Mouse (Mus musculus) limb, embryonic 13.5 days (tissue): ENCODE measurements around the gene Dab1. TPM values are rescaled to one million over a fixed set of nuclear protein-coding genes. Genes with fewer than 3 reads are reported as not detected.
A peak's percentile ranks its signal among the peaks of the same experiment; 100 is the strongest.

Experiments used
- ATAC-seq: fragments of 200-750 bp; cut with Nextera tagmentation; 2 replicates; pipeline ENCODE4 v1.8.0; 2017; ENCODE audit warnings: low read depth, moderate number of reproducible peaks, moderate TSS enrichment; ENCODE audit not compliant: low FRiP score
- H3K27ac ChIP-seq: fragments of 300-500 bp; sonication (generic); 2 replicates; pipeline ENCODE4 v1.5.1; 2015; ENCODE audit warnings: inconsistent platforms, mild to moderate bottlenecking, moderate library complexity
- H3K27me3 ChIP-seq: fragments of 300-500 bp; sonication (generic); 2 replicates; pipeline ENCODE4 v1.6.1; 2015; ENCODE audit warnings: mild to moderate bottlenecking, inconsistent platforms
- H3K36me3 ChIP-seq: fragments of 300-500 bp; sonication (generic); 2 replicates; pipeline ENCODE4 v1.6.1; 2015; ENCODE audit warnings: inconsistent platforms, mild to moderate bottlenecking, moderate library complexity
- H3K4me1 ChIP-seq: fragments of 300-500 bp; sonication (generic); 2 replicates; pipeline ENCODE4 v1.6.1; 2015; ENCODE audit warnings: inconsistent platforms
- H3K4me2 ChIP-seq: fragments of 300-500 bp; sonication (generic); replicated peaks from 2 replicates; pipeline ENCODE4 v1.6.1; 2015; ENCODE audit warnings: inconsistent platforms, mild to moderate bottlenecking, moderate library complexity
- H3K4me3 ChIP-seq: fragments of 300-500 bp; sonication (generic); 2 replicates; pipeline ENCODE4 v1.5.1; 2015; ENCODE audit warnings: moderate library complexity, mild to moderate bottlenecking, inconsistent platforms
- H3K9ac ChIP-seq: fragments of 300-500 bp; sonication (generic); 2 replicates; pipeline ENCODE4 v1.6.1; 2015; ENCODE audit warnings: mild to moderate bottlenecking, inconsistent platforms
- H3K9me3 ChIP-seq: fragments of 300-500 bp; sonication (generic); 2 replicates; pipeline ENCODE4 v1.6.1; 2016; ENCODE audit warnings: inconsistent platforms
- WGBS: fragments of 180-500 bp; shearing (Covaris S2); methylation state at CpG from one replicate; pipeline ENCODE4 v1.1.7; 2015; 5-methylcytosine and 5-hydroxymethylcytosine counted together
- polyA plus RNA-seq: library from polyadenylated mRNA; unstranded; fragments of >200 nt; fragmentation: Nextera tagmentation; extraction: Ambion mirVana; gene quantifications from 2 replicates; pipeline ENCODE4 v1.2.1, GENCODE M21; 2015

Dab1 gene
- polyA plus RNA-seq, 1 experiment from 2014 or later = 24.7 TPM

DNA sequence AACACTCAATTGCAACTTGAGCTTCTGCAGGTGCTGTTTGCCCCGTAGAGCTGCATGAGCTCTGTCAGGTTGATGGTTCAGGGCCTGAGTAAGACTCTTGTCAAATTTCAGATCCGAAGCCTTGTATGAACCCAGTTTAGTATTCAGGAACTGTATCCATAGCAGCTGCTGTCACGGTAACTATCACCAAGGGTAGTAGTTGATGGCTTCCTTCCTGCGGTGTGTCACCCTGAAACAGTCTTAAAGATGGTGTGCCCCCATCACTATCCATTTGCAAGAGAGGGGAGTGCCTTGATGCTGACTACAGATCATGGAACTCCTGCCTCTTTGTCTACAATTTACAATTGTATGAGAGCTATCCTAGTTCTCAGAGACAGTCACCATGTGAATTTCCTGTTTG, 87.3 kb downstream of the Dab1 start:
- 67% methylated on average over 4 of the region's 4 CpGs for WGBS
- no peaks in the 10 kb centered on the region for H3K36me3 ChIP-seq
- H3K27me3 ChIP-seq = no peaks in the 10 kb centered on the region
- H3K4me2 ChIP-seq = no peak overlapping the region
- no peak overlapping the region for H3K27ac ChIP-seq
- no peak overlapping the region for H3K9ac ChIP-seq
- H3K4me1 ChIP-seq = no peaks in the 10 kb centered on the region
- H3K9me3 ChIP-seq = no peaks in the 10 kb centered on the region
- no peak for ATAC-seq
- H3K4me3 ChIP-seq = no peak overlapping the region

- Histone ChIP-seq H3K9me3 (no peaks in the 10 kb centered on the region), H3K4me3 (no peak overlapping the region), H3K4me1 (no peaks in the 10 kb centered on the region), H3K27ac (no peak overlapping the region), H3K4me2 (no peak overlapping the region), H3K36me3 (no peaks in the 10 kb centered on the region), H3K27me3 (no peaks in the 10 kb centered on the region), H3K9ac (no peak overlapping the region)
- ATAC-seq = no peak
- 50% methylated on average over 1 of the region's 1 CpGs for WGBS
Measured at GRCm38 (mm10) chr4:103707140-103707539, 88.0 kb downstream of the Dab1 start.

GRCm38 (mm10) chr4:103711353-103711752, 92.2 kb downstream of the Dab1 start:
- Histone ChIP-seq H3K9me3 (no peaks in the 10 kb centered on the region), H3K36me3 (no peaks in the 10 kb centered on the region), H3K9ac (no peak overlapping the region), H3K27ac (no peak overlapping the region), H3K4me1 (no peaks in the 10 kb centered on the region), H3K4me2 (no peak overlapping the region), H3K27me3 (no peaks in the 10 kb centered on the region), H3K4me3 (no peak overlapping the region)
- 58% methylated on average over 6 of the region's 6 CpGs for WGBS
- ATAC-seq = no peak

DNA sequence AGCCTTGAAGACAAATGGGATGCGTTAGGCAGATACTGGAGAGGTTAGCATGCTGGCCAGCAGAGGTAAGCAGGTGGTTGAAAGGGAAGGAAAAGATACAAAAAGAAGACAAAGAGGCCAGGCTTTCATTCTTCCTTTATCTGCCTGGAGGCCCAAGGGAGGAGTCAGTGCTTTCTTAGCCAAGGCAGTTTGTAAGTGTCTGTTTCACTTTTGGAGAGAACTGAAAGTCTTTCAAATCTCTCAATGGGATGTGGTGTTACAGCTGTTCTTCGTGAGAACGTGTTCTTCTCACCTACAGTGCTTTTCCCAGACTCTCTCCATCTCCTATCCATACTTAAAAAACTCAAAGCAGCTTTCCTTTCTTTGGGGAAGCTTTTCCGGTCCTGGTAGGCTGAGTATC, 94.8 kb downstream of the Dab1 start:
- Histone ChIP-seq H3K36me3 (no peaks in the 10 kb centered on the region), H3K4me2 (no peak overlapping the region), H3K4me1 (no peaks in the 10 kb centered on the region), H3K9me3 (no peaks in the 10 kb centered on the region), H3K9ac (no peak overlapping the region), H3K27me3 (no peaks in the 10 kb centered on the region), H3K4me3 (no peak overlapping the region), H3K27ac (no peak overlapping the region)
- ATAC-seq = no peak
- 86% methylated on average over 4 of the region's 4 CpGs for WGBS

DNA sequence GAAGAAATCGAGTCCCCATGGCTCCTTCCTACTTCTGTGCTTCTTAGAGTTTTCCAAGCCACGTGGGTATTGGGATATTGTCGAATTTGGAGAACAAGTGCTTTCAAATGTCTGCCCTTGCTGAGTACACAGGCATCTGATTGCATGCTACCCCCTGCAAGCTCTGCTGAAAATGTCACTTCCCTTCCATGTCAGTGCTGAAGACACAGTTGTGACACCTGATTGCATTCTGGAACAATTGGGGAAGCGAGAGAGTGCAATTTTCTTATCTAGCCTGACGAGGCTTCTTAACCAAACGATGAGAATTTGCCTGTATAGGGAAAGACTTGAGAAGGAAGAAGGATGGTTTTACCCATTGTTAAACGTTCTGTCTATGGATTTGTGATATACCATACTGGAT, 95.8 kb downstream of the Dab1 start:
- Histone ChIP-seq H3K4me3 (no peak overlapping the region), H3K36me3 (no peaks in the 10 kb centered on the region), H3K4me1 (no peaks in the 10 kb centered on the region), H3K9ac (no peak overlapping the region), H3K9me3 (no peaks in the 10 kb centered on the region), H3K4me2 (no peak overlapping the region), H3K27ac (no peak overlapping the region), H3K27me3 (no peaks in the 10 kb centered on the region)
- no peak for ATAC-seq
- 79% methylated on average over 7 of the region's 7 CpGs for WGBS

- ATAC-seq = no peak
- WGBS = 93% methylated on average over 4 of the region's 4 CpGs
Measured at GRCm38 (mm10) chr4:103715568-103715967, 96.4 kb downstream of the Dab1 start.

DNA sequence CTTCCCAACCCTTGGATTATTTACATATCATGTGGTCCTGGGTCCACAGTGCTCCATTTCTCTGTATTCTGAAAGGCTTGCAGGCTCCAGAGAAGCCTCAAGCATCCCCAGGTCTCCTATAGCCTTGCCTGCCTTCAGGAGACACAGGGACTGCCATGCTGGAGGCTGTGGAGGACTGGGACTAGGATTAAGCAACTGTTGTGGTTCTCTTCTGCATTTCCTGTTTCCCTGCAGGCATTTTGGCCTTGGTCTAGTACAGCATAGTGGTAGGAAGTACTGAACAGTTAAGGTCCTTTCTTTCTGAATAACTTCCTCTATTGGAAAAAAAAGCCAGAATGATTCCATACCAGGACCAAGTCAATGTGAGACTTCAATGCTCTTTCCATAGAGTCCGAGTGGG, 103.6 kb downstream of the Dab1 start:
- Histone ChIP-seq H3K27me3 (no peaks in the 10 kb centered on the region), H3K27ac (no peak overlapping the region), H3K4me1 (no peaks in the 10 kb centered on the region), H3K4me2 (no peak overlapping the region), H3K36me3 (no peaks in the 10 kb centered on the region), H3K9me3 (no peaks in the 10 kb centered on the region), H3K4me3 (no peak overlapping the region), H3K9ac (no peak overlapping the region)
- ATAC-seq = no peak
- 94% methylated on average over 1 of the region's 1 CpGs for WGBS

More at GRCm38 (mm10) chr4:103715568-103715967, 96.4 kb downstream of the Dab1 start:
- H3K9ac ChIP-seq = no peak overlapping the region
- no peak overlapping the region for H3K4me2 ChIP-seq
- H3K27ac ChIP-seq = no peak overlapping the region
- H3K9me3 ChIP-seq = no peaks in the 10 kb centered on the region
- no peaks in the 10 kb centered on the region for H3K4me1 ChIP-seq
- H3K27me3 ChIP-seq = no peaks in the 10 kb centered on the region
- no peak overlapping the region for H3K4me3 ChIP-seq
- H3K36me3 ChIP-seq = no peaks in the 10 kb centered on the region

DNA sequence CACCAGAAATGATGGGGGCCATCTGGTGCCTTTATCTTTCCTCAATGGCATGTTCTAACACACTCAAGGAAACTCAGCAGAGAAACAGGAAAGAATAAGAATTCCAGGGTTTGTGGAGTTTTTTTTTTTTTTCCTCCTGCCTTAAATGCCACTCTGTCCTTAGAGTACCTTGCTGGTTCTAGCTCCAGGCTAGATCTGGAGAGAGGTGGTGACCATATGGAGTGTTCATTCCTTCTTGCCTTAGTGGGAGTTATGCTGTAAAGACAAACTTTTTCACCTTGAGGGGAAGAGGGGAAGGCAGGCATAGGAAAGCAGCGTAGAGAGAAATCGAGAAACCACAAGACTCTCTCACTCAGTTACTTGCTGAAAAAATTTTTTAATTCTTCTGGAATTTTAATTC, 107.3 kb downstream of the Dab1 start:
- no peak for ATAC-seq
- Histone ChIP-seq H3K4me1 (no peaks in the 10 kb centered on the region), H3K27ac (no peak overlapping the region), H3K4me3 (no peak overlapping the region), H3K9ac (no peak overlapping the region), H3K4me2 (no peak overlapping the region), H3K9me3 (no peaks in the 10 kb centered on the region), H3K36me3 (no peaks in the 10 kb centered on the region), H3K27me3 (no peaks in the 10 kb centered on the region)
- WGBS = 66% methylated on average over 2 of the region's 2 CpGs

- Histone ChIP-seq H3K27ac (no peak overlapping the region), H3K27me3 (0 out of 2 replicates have a peak, but pooled peaks cover 5% of the 10 kb centered on the region), H3K36me3 (no peaks in the 10 kb centered on the region), H3K4me2 (peak overlapping the region; percentile 31), H3K9me3 (no peaks in the 10 kb centered on the region), H3K4me3 (no peak overlapping the region), H3K4me1 (peaks cover 19% of the 10 kb centered on the region), H3K9ac (no peak overlapping the region)
- ATAC-seq = peak; percentile 78
- 19% methylated on average over 6 of the region's 6 CpGs for WGBS
Measured at GRCm38 (mm10) chr4:103737185-103737584, 118.0 kb downstream of the Dab1 start.

GRCm38 (mm10) chr4:103751249-103751855, 132.2 kb downstream of the Dab1 start:
- H3K4me1 ChIP-seq = peaks cover 20% of the 10 kb centered on the region
- no peak for ATAC-seq
- H3K9me3 ChIP-seq = no peaks in the 10 kb centered on the region
- H3K4me2 ChIP-seq = no peak overlapping the region
- H3K27ac ChIP-seq = no peak overlapping the region
- 55% methylated on average over 4 of the region's 4 CpGs for WGBS
- no peak overlapping the region for H3K4me3 ChIP-seq
- H3K27me3 ChIP-seq = no peaks in the 10 kb centered on the region
- H3K9ac ChIP-seq = no peak overlapping the region
- no peaks in the 10 kb centered on the region for H3K36me3 ChIP-seq

GRCm38 (mm10) chr4:103754561-103754960, 135.4 kb downstream of the Dab1 start:
- Histone ChIP-seq H3K27ac (no peak overlapping the region), H3K4me3 (no peak overlapping the region), H3K27me3 (no peaks in the 10 kb centered on the region), H3K36me3 (no peaks in the 10 kb centered on the region), H3K4me2 (0 out of 2 replicates have a peak overlapping the region, but pooled peaks have one; percentile 5), H3K9ac (no peak overlapping the region), H3K4me1 (peaks cover 34% of the 10 kb centered on the region), H3K9me3 (no peaks in the 10 kb centered on the region)
- no peak for ATAC-seq
- WGBS = 26% methylated on average over 7 of the region's 7 CpGs

GRCm38 (mm10) chr4:103757241-103757640, 138.1 kb downstream of the Dab1 start:
- Histone ChIP-seq H3K4me1 (peaks cover 34% of the 10 kb centered on the region), H3K9ac (no peak overlapping the region), H3K27ac (no peak overlapping the region), H3K36me3 (no peaks in the 10 kb centered on the region), H3K4me3 (no peak overlapping the region), H3K9me3 (no peaks in the 10 kb centered on the region), H3K4me2 (no peak overlapping the region; the same call in 1 of the 2 replicates), H3K27me3 (no peaks in the 10 kb centered on the region)
- 46% methylated on average over 3 of the region's 3 CpGs for WGBS
- peak; percentile 73; the same call in 1 of the 2 replicates for ATAC-seq

GRCm38 (mm10) chr4:103762416-103762815, 143.3 kb downstream of the Dab1 start:
- H3K4me2 ChIP-seq = no peak overlapping the region
- WGBS = 88% methylated on average over 11 of the region's 11 CpGs
- no peak for ATAC-seq
- H3K4me3 ChIP-seq = no peak overlapping the region
- H3K9me3 ChIP-seq = no peaks in the 10 kb centered on the region
- H3K27ac ChIP-seq = no peak overlapping the region
- H3K9ac ChIP-seq = no peak overlapping the region
- H3K4me1 ChIP-seq = peaks cover 11% of the 10 kb centered on the region; the same call in 1 of the 2 replicates
- H3K27me3 ChIP-seq = no peaks in the 10 kb centered on the region
- no peaks in the 10 kb centered on the region for H3K36me3 ChIP-seq
